Mouse (Mus musculus): ENCODE measurements around the gene Ferd3l.

Gene Ferd3l

DNA sequence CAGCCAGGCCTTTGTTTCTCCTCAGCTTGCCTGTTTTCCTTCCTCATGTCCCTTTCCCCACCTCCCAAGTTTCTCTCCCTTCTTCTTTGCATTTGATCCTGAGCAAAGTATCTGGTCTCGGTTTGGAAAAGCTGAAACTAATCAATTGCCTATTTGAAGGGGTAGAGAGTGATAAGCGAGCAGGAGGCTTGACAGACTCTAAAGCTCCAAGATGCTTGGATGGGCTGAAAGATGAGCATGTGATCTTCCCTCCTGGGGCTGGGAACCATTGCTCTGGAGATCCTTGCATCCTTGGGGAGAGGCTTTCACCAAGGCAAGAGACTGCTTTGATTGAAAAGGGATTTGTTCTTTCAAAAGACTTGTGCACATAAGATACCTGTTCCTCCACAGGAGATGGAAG, 36.2 kb downstream of the Ferd3l start:
- in situ Hi-C loops (cut with MseI, MboI) = no loop called here

DNA sequence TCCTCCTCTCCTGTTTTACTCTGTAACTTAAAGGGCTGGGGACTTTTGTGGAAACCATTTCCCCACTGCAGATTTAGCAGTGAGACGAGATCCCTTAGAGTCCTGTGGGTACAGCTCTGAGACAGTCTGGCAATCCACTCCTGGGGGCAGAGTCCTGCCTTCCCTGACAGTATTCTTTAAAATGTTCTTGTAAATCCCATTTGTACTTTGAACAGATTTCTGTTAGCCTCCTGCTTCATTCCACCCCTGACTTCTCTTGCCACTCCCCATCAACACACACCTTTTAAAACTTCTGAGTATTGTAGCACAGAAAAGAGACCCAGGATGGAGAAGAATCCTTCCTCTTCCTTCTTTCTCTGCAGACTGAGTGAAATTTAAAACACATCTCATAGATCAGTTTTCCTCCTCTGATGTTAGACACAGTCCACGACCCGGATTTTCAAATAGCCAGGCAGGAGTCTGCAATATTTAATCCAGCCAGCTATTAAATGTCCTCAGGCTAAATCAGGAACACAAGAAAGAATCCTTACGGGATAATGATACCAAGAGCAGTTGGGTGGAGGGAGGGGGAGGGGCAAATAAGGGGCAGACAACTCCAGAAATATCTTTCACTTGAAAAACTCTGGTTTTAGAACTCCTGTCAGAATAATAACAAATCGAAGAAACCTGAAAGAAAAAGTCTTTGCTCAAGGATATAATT, 37.6 kb downstream of the Ferd3l start:
- in situ Hi-C loops (cut with MseI, MboI) = no loop called here

DNA sequence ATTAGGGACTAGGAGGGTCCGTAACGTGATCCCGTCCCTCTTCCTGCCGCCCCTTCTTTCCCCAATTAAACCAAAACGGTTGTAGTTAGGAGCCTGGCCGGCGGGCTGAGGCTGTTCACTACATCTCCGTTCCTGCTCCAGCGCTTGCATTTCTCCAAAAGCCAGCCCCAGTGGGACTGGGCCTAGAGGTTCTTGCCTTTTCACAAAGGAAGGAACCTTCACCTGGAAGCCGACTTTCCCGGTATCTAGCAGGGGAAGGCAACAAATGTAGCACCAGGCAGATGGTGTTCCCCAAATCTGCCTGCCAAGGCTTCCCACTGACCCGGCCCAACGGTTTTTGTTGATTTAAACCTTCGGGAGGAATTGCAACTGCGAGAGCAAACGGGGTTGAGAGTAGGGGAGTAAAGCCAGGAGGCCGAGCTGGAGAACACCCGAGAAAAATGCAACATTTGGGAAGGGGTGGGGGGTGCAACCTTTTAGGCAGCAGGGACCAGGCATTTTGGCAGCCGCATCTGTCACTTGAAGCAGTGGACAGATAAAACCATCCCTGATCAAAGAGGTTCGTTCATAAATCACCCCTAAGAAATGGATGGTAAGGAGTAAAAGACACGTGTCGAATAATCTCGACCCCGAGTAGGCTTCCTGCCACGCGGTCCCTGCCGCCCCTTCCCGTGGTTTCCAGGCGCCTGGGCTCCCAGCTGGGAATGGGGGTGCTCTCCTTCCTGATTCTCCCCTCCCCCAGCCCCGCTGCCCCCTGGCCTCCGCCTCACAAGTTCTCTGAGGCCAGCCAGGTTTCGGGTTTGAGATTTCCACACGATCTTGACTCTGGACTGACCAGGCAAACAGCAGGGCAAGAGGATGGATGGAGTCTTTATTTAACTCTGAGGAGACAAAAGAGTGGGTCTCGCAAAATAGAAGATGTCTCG, 38.5 kb downstream of the Ferd3l start:
- in situ Hi-C loops (cut with MseI, MboI) = no loop called here

DNA sequence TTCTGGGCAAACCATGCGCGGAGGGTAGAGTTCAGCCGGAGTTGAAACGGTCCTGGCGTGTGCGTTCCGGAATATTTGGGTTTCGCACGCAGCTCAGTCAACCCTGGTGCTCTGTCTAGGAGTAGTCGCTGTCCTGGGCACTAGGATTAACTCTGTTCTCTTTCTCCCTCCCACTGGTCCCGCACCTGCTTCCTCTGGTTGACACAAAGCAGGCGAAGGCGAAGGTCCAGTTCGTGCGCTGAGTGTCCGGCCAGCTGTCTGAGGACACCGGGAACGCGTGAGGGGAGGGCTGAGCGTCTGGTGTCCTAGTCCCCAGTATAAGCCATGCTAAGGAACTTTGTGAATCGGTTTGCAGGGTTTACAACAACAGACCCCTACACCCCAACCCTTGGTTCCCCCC, 39.3 kb downstream of the Ferd3l start:
- in situ Hi-C loops (cut with MseI, MboI) = no loop called here

DNA sequence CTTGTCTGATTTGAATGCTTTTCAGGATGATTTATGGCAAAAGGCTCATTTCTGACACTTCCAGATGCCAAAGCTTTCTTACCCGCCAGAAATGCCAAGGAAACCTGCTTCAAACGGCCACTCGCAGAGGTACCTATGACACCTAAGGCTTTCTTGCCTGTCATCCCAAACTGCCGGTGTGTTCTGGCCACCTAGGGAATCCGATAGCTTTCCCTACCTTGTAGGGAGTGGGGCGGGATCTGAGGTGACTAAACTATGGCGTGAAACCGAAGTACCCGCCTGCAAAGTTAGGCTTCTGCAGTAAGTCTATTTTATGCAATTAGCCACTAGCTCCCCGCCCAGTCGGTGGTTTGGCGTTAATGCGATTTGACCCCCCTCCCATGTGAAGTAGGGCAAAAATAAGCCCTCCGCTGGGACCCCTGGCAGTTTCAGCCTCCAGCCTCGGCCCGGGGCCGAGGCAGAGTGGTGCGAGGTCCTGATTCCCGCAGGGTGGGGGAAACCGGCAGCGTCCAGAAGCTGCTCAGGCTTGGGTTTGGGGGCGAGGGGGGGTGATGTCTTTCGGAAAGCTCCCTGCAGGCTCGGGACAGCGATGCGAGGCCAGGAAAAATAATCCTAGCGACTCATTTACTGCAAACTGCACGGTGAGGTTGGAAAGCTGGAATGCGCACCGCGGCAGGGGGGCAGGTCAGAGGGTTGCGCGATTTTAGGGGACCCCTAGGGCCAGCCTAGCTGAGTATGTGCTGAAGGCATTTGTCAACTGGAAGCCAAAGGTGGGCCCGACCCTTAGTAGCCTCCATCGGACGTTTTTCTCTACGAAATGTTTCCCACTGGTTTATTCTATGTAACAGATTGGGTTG, 40.0 kb downstream of the Ferd3l start:
- in situ Hi-C loops (cut with MseI, MboI) = no loop called here

DNA sequence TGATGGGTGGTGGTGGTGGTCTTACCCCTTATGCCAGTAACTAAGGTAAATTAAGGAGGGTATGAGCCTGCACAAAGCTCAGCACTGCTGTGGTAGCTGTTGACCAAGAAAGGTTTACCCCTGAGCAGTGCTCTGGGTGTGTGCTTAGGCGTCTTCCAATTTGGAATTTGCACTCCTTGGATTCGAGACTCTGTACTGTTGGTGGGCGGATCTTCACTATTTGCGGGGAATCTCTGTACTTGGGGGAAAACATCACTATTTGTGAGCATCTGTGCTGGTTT, 40.6 kb downstream of the Ferd3l start:
- in situ Hi-C loops (cut with MseI, MboI) = no loop called here
